Mouse (Mus musculus) stomach, postnatal 0 days (tissue): ENCODE measurements at regions not wholly inside any gene's neighbourhood (a gene's known extent, or its start where the extent isn't known, plus 50 kb on each side); places are given as distances from the start of the nearest gene placed in this dataset.

Source experiments
- CTCF ChIP-seq: IDR thresholded peaks from 2 replicates; pipeline ENCODE4 v1.5.1; 2016; ENCODE audit warnings: antibody characterized with exemption, low read depth, mild to moderate bottlenecking, moderate library complexity
- EP300 ChIP-seq: optimal IDR thresholded peaks from 2 replicates; pipeline ENCODE3; 2016; ENCODE audit warnings: antibody characterized with exemption

DNA sequence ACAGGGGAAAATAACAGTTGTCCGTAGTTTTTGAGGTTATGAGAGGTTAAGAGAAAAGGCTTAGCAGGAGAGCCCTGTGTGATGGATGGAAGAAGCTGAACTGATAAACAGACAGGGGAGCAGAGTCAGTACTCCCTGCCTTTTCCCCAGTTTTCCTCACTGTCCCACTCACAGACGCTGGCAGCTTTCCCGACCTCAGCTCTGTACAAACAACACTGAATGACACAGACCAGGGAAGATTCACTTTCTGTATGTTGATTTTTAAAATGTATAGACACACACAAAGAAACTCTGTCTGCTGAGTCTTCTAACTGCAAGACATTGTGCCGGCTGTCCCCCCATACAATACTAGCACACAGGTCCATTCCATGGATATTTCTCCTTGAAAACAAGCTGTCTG, 60.3 kb upstream of the Gpc5 start:
- TF ChIP-seq CTCF (no peak), EP300 (no peak)
